Mouse (Mus musculus) ovary, adult 18-20 months (tissue): ENCODE results near the gene Ccl1.

Experiments used
- DNase-seq: peaks from one replicate; pipeline ENCODE4 v3.0.0; 2022; ENCODE audit warnings: low spot score, mixed read lengths

Ccl1 gene

DNA sequence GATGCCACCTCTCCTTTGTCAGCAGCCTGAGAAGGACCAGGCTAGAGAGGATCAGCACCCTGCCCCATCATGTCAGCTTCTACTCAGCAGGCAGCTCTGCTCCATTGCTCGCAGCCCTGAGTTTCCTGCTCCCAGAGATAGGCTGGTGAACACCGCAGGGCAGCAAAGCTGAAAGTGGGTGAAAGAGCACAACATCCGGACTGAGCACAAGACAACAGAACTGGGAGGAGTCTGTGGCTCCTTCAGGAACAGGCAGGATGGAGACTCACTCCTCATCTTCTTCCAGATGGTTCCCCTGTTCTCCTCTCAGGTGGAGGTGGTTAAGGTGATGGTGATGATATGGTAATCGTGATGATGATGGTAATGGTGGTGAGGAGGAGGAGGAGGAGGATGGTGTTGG lies at the start of gene Ccl1:
Ccl1 (minus strand) TSS at position 101 of the 400 bp plus-strand sequence.
- no peak for DNase-seq

DNA sequence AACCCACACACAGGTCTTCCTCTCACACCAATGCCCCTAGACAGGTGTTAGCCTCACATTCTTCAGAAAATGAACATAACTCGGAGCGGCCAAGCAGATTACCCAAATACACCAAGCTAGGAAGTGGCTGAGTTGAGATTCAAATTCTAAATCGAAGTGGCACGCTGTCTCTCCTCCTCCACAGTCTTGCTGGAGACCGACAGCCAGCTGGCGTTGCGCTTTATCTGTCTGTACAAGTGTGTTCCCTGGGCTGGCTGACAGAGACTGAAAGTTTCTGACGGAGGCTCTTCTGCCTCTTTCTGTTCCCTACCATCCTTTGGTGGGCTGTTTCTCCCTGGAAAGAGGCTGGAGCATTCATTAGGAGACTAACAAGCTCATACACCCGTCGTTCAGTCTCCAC lies 45.5 kb upstream of the Ccl1 start:
- DNase-seq = no peak

DNA sequence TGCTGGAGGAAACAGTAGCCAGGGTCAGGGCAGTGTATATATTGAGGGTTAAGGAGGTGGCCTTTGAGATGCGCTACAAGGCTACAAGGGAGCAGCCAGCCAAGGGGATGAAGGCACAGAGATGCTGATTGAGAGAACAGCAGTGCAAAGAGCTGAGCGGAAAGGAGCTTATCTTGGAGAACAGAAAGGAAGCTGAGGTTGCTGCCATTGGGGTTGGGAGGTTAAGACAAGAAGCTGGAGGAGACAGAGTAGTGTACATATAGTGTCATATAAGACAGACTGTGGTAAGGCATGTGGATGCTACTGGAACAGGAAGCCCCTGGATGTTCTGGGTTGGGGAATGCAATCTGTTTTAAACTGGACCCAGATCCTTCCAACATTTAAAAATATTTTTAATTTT lies 35.4 kb upstream of the Ccl1 start:
- no peak for DNase-seq

DNA sequence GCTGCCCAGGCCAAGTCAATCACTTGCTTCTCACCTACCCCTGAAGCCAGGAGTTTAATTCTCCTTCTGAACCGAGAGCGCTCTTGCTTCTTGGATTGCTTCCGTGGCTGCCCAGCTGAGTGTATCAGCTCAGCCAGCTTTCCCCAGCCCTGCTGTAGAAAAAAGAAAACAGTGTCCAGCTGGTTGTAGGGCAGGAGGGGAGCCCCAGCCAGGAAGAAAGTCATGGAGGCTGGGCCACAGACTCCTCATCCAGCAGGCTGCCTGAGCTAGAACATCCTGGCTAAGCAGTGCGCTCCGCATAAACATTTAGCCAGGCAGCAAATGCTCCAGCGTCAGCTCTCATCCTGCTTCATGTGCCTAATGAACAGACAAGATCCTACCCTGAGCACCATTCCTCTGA lies 34.9 kb upstream of the Ccl1 start:
- no peak for DNase-seq

DNA sequence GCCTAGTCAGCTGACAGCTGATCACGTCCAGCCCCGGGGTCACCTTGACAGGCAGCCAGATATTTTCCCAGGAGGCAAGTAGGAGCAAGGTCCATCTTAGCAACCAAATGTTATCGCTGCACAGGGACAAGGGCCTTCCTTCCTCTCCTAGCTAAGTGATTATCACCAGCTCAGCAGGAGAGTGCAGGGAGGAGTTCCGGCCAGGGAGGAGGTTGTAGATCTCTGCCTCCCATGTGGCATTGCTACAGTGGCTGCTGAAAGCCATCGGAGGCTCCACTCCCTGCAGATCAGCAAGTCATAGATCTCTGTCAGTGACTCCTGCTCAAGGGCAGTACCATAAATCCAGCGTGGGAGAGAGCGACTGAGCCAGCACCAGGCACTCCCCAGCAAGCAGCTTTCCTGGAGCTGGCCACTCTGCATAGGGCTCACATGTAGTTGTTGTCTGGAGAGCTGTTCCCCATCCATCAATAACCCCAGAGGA lies 34.5 kb upstream of the Ccl1 start:
- peak; percentile 26 for DNase-seq

DNA sequence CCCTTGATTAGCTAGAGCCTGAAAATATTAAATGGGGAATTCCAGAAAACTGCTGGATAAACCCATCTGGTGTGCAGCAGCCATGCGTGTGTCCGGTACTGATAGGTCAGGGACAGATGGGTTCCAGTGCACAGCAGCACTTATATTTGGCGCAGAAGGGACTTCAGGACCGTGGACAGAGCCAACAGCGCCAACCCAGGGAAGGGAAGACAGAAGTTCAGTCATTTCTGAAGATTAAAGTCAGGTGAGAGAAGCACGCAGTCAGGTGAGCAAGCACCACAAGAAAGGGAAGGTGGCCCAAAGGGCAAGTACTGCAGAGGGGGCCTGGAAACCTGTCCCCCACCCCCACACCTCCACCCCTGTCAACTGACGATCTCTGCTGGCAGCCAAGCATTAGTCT lies 7.7 kb upstream of the Ccl1 start:
- DNase-seq = no peak

DNA sequence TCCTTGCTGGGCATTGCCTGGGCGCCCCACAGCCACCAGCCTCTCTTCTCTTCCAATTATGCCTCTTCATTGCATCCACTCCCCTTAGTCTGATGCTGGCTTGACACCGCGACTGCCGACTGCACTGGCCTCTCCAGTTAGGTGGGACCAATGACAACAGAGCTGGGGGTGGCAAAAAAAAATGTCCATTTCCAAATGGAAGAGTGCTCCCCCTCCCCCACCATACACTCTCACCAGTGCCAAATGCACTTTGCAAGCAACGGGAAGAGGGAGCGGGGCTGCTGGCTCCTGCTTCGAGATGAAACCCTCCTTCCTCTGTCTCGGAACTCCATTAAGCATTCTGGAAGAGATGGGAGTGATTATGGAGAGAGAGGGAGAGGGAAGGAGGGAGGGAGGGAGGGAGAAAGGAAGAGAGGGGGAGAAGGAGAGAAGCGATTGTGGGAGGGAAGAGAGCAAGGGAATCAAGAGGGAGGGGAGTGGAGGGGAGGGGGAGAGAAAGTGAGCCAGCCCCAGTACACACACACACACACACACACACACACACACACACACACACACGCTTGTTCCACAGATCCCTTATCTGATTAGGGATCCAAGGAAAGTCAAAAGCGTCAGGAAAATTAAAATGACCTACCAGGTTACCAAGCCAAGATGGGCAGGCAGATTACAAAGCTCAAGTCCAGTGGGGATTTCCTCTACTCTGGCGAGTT lies 5.0 kb upstream of the Ccl1 start:
- no peak for DNase-seq

DNA sequence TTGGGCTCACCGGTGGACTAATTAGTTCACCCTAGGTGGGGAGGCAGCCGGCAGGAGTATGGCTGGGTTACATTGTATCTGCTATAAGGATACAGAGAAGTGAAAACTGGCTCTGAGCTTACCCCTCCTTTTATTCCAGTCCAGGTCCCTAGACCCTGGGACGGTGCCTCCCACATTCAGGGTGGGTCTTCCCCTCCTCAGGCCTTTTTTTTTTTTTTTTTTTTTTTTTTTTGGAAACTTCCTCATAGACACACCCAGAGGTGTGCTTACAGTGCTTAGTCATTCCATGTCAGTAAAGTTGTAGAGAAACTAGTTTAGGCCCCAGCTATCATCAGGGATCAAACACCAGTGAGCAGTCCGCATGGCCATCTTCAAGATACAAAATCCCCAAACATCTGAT lies 7.6 kb downstream of the Ccl1 start:
- no peak for DNase-seq

DNA sequence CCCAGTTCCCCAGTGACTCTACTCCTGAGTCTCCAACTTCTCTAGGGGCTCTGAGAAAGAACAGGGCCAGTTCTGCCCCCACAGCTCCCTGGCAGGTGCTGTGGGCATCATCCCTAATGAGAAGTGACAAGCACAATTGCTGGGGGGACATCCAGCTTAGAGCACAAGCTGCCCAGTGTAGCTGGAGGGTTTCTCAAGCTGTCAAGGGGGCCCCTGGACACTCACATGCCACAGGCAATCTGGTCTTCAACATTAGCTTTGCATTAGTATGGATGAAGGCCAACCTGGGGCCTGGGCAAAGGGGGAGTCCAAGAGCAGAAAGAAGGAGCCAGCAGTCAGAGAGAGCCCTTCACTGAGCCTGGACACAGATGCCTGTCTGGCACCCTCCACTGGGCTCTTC lies 14.6 kb downstream of the Ccl1 start:
- DNase-seq = no peak

DNA sequence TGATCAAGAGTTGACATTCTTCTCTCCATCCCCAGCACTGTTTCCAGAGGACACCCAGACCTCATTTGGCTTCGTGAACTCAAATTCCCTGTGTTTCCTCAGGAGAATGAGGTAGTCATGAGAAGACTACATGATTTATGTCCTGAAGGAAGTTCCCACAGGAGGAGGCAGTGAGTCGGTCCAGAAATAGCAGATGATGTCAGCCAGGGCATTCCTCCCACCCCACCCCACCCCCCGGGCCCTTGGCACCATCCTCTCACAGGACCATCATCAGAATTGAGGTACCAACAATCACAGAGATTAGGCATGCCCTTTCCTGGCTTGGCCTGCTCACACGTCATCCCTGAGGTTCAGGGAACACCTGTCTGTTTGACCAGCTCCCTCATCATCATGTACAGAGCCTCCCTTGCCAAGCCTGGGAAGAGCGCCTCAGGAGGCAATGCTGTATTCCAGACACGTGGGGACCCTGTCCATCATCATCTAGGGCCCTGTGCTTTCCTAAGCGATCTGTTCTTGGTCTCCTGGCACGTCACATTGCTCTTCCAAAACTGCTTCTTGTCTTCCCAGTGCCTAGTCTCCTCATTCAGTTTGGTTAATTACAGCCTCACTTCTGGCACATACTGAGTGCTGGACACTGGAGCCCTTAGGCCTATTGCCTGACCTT lies 31.2 kb downstream of the Ccl1 start:
- DNase-seq = no peak

DNA sequence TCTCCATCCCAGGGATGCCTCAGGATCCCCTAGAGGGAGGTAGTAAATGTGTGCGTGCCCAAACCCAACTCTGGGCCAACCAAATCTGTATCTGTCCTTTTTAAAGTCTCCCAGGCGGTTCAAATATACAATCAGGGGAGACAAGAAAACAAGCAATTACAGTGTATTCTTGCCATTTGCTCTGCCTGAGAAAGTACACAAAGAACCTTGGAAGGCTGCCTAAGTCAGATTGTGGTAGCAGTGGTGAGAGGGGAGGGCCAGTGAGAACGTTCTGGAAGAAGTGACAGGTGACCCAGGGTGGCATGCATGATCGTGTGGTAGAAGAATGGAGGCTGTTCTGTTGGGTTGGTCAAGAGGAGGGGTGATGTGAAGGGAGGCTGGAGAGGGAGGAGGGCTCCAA lies 46.4 kb downstream of the Ccl1 start:
- no peak for DNase-seq

DNA sequence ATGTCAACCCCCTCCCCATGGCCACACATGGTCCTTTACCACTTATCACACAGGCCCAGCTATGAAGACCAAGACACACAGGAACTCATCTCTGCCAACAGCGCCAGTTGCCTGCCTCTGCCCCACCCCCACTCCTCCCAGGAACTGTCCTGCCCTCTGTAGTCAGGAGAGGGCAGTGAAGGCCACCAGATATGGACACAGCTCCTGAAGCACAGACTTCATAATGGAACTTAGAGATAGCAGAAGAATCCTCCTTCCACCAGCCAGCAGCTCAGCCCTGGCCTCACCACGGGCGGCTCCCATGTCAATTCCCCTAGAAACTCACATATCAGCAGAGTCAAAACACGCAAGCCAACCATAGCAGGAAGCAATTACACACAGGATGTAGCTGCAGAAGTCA lies 49.9 kb downstream of the Ccl1 start:
- DNase-seq = peak; percentile 11

DNA sequence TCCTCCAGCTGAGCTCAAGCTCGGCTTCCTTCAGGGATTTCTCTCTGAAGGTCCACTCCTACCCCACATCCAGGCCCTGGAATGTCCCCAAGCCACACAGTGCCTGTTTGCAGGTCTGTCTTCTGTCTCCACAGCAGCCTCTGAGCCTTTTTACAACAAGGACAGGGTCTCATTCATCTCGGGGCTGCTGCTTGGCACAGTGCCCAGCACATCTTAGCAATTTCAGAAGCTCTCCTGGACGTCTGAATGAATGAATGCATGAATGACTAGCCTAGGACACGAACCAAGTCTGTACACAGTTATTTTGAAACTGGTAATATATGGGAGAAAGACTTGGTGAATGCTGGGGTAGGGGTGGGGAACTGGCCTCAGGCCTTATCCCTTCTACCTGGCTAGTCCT lies 52.1 kb downstream of the Ccl1 start:
- no peak for DNase-seq

DNA sequence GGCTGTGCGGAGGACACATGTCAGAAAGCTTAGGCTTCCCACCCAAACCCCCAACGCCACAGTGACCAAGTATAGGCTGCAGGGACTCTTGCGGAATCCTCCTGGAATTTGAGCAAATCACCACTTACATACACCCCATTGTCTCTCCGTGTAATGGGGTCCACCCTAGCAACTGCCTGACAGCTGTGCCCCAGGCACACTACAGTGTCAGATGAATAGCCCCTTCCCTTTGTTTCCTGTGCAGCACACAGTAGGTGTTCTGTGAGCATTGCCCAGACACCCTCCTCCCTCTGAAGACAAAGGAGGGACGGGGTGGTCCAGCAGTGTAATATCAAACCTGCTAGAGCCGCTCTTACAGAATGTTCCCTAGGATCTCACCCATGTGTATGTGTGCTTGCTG lies 54.2 kb downstream of the Ccl1 start:
- DNase-seq = no peak

DNA sequence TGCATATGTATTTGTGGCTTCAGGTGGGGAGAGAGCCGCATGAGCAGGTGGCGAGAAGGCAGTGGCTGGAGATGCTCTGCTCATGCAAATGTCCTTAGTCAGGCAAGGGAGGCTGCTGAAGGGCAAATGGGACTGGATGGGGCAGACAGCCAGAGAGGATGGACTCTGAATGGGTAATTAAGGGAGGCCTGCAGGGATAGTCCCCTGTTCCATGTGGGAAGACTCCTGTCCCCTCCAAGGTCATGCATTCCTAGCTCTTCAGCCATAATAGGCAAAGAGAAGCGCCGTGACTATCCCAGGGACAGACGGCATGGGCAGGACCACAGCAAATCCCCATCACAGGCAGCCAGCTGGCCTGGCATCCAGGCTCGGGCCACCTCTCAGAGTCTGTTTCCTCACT lies 55.5 kb downstream of the Ccl1 start:
- DNase-seq = no peak

DNA sequence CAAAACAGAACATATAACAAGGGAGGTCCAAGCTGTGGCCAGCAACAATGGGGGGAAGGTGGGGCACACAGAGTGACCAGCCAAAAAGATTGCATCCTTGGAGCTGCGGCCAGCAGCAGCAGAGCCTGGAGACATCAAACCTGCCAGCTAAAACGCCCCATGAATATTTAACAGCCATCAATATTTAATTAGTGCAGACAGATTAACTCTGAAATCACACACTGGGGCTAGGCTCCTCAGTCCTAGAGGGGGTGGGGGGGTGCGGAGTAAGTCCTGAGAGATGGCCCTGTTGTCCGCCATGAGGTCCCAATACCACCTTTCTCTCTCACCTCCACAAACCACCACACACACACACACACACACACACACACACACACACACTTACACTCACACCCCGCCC lies 68.1 kb downstream of the Ccl1 start:
- no peak for DNase-seq

DNA sequence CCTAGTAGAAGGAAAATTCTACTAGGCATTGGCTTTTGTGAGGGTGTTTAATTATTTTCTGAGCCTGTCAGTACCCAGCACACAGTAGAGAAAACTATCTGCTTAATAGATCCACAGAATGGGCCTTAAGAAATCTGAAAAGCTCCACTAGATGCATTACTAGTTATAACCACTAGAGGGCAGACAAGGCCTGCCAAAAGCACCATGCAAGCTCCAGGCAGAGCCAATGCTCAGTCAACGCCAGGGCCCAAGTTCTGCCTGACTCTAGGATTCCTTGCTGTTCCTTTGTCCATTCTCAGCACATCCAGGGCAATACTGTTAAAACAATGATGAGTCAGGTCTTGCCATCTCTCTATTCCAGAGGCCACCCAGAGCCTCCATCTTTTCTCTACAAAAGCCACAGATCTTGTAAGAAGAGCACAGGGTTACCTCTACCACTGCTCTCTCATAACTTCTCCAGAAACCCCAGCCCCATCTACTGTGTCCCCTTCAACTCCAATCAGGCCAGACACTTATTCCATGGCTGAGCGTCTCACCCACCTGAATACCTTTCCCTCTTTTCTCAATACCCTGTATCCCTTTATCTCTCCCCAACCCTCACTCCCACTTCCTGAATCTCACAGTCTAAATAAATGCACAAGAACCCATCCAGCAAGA lies 69.8 kb downstream of the Ccl1 start:
- DNase-seq = no peak

DNA sequence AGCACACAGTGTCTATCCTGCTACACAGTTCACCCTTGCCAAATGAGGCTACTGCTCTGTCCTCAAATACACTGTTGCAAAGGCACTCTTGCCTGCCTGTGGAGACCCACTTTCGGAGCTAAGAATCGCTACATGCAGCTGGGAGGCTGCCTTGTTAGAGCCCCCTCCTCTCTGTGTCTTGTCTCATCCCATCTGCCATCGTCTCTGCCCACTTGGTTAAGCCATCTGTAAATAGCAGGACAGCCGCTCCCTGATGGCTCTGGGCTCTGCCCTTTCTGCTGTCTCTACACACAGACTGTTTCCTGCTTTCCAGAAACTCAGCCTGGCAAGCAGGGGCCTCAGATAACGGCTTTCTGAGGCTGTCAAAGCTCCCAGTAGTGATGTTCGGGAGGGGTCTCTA lies 71.5 kb downstream of the Ccl1 start:
- DNase-seq = no peak

DNA sequence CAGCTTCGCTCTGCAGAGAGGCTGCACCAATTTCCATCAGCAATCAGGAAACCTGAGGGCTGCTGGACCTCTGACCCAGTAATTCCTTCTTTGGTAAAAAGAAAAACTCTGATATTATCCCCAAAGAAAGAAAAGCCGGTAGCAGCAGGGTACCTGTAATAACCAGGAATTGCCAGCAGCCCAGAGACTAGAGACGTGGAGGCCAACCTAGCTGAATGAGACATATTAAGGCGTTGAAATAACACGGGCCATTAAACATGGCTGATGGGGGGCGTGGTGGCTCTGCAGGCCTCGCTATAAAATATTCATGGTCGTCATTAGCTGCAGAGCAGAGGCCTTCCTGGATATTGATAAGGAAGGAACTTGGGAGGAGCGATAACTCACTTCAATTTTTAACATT lies 78.5 kb downstream of the Ccl1 start:
- DNase-seq = no peak

DNA sequence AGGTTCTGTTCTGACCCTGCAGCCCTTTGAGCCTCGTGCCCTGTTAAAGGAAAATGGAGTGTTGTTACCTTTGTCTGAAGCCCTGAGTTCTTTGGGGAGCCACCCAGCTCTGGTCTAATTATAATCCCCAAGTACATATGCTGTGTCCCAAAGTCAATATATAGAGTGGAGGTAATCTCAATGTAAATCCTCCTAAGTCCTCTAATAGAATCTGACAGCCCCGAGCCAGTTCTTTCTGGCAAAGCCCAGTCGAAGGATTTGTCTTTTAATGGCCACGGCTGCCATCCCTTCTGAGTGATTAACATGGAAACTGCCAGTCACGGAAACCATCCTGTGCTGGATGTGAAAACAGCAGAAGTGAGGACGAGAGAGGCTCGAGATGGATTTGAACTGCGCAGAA lies 79.6 kb downstream of the Ccl1 start:
- no peak for DNase-seq

DNA sequence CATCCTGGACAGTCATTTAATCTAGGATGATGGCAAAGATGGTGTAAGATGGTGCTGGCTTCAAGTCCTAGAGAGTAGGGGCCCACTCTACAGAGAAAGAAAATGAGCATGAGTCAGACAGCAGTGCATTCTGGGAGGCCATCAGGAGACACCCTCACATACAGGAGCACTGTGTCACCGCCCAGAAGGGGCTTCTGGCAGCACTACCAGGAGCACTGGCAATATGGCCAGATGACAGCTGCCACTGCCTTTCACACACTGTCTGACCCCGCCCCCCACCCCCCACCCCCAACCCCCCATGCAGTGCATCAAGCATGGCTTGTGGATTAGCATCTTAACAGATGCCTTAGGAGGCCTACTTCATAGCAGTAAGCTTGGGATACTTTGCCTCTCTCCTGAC lies 89.0 kb downstream of the Ccl1 start:
- no peak for DNase-seq

DNA sequence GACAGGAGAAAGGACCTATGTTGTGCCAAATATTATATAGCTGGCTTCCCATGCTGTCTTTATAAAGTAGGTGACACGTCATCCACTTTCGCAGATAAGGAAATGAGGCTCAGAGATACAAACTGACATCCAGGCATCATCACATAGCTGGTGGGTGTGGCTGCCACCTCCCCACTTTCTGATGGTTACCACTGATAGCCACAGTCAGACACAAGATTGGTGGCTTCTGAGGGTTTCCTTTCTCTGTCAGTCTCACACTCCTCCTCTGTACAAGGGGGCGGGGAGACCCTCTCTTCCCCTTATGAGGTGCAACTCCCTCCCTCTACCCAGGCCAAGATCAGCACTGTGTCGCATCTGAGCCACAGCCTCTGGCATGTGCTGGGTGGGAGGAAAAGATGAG lies 91.1 kb downstream of the Ccl1 start:
- no peak for DNase-seq

DNA sequence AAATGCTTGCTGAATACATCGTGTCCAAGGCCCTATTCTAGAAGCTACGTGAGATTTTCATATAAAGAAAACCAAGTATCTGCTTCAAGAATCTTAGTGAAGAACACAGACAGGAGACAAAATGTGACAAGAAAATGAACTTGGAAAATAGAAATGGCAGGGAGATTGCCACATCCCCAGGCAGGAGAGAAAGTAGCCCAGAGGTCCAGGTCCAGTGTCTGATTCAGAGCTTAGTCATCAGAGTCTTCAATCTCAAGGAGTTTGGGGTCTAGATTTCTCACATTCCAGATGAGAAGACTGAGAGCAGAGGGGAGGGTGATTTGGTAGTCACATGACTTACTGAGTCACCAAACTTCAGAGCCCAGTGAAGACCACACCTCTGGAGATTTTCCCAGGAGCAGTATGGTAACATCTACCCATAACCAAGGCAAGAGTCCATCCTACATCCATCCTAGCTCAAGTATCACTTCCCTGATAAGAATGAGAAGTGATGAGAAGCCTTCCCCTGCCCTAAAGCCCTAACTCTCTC lies 98.5 kb downstream of the Ccl1 start:
- DNase-seq = no peak
